Mouse (Mus musculus): ENCODE measurements at regions not wholly inside any gene's neighbourhood (a gene's known extent, or its start where the extent isn't known, plus 50 kb on each side); places are given as distances from the start of the nearest gene placed in this dataset.
A peak's percentile ranks its signal among the peaks of the same experiment; 100 is the strongest.

DNA sequence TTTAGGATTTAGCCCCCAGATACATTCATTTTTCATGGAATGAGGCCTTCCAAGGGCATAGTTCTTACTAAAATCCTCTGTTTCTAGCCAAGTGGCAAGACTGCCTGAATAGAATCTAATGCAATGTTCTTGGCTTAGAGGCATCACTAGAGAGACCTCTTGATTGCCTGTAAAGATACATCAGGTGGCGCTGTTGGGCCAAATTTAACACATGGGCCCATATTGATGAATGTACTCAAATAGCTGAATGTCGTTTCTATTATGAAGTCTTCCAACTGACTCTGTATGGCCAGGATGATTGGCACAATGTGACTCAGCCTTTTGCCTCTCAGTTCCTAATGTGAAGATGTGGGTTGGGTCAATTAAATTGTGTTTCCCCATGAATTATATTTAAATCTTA, 328.0 kb downstream of the Slco6d1 start:
- no peak for TF ChIP-seq NANOG (IDR thresholded peaks at IDR 0.05; ENCODE audit: borderline replicate concordance, low read length)
- TF ChIP-seq CTCF (conservative IDR thresholded peaks at IDR 0.05; ENCODE audit: low read length) = peak; percentile 38
- H3K4me1 ChIP-seq (replicated peaks; ENCODE audit: low read depth, low read length) = no peaks in the 10 kb centered on the region
- H3K36me3 ChIP-seq (ENCODE audit: insufficient read depth, low read length) = no peaks in the 10 kb centered on the region
- no peak overlapping the region for H3K4me3 ChIP-seq (replicated peaks; ENCODE audit: low read length)
- H3K9me3 ChIP-seq (ENCODE audit: low read length) = peaks cover 6% of the 10 kb centered on the region
- no peaks in the 10 kb centered on the region for H3K27me3 ChIP-seq (ENCODE audit: insufficient read depth, low read length)

DNA sequence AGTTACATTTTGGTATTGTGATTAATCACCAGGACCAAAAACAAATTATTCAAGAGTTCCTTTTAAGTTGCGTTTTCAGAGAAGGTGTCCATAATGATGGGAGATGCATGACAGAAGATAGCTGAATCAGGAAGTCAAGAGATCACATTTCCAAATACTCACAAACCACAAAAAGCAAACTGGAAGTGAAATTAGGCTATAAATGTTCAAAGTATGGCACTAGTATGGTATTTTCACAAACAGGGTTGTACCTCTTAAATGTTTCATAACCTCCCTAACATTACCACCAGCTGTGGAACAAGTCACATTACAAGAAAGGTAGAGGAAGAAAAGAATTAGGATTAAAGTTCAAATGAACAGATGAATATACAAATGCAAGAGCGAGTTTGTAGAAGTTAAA, 367.6 kb downstream of the Slco6d1 start:
- Histone ChIP-seq H3K36me3 (ENCODE audit: insufficient read depth, low read length) (no peaks in the 10 kb centered on the region), H3K4me3 (replicated peaks; ENCODE audit: low read length) (no peak overlapping the region), H3K4me1 (replicated peaks; ENCODE audit: low read depth, low read length) (no peaks in the 10 kb centered on the region), H3K9me3 (ENCODE audit: low read length) (no peaks in the 10 kb centered on the region), H3K27me3 (ENCODE audit: insufficient read depth, low read length) (no peaks in the 10 kb centered on the region)
- no peak for TF ChIP-seq POU5F1 (IDR thresholded peaks at IDR 0.05; ENCODE audit: borderline replicate concordance, low read length)
- TF ChIP-seq NANOG (IDR thresholded peaks at IDR 0.05; ENCODE audit: borderline replicate concordance, low read length) = no peak
- no peak for TF ChIP-seq CTCF (conservative IDR thresholded peaks at IDR 0.05; ENCODE audit: low read length)

DNA sequence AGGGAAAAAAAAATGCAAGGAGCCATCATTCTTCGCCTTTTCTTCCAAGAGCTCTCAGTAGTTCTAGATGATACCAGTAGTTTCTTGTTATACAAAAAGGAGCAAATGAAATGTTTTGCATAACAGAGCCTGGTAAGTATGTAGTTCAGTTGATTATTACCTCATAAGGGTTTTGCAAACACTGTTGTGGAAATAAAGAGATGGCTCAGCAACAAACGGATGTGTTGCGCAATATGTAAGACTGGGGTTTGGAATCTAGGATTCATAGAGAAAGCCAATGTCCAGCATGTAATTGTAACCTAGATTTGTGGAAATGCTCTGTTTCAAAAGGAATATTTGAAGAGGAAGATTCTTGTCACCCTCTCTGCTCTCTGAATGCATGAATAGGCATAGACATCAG, 372.4 kb downstream of the Slco6d1 start:
- Histone ChIP-seq H3K27me3 (ENCODE audit: insufficient read depth, low read length) (no peaks in the 10 kb centered on the region), H3K9me3 (ENCODE audit: low read length) (no peaks in the 10 kb centered on the region), H3K36me3 (ENCODE audit: insufficient read depth, low read length) (no peaks in the 10 kb centered on the region), H3K4me3 (replicated peaks; ENCODE audit: low read length) (no peak overlapping the region), H3K4me1 (replicated peaks; ENCODE audit: low read depth, low read length) (no peaks in the 10 kb centered on the region)
- TF ChIP-seq NANOG (IDR thresholded peaks at IDR 0.05; ENCODE audit: borderline replicate concordance, low read length) = no peak
- no peak for TF ChIP-seq CTCF (conservative IDR thresholded peaks at IDR 0.05; ENCODE audit: low read length)
- no peak for TF ChIP-seq POU5F1 (IDR thresholded peaks at IDR 0.05; ENCODE audit: borderline replicate concordance, low read length)

DNA sequence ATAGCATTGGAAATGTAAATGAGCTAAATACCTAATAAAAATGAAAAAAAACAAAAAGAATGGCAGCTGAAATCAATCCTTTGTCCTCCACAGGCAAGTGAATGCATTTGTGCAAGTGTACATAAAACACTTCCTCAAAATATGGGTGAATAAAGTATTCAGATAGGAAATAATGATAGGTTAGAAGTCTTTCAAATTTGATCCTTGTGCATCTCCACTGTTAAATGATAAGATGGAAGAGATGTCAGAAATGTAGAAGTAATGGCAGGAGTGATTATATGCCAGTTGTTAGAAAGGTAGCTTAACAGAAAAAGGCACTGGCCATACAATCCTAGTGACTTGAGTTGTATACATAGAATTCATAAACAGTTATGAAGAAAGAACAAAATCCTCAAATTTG, 391.6 kb downstream of the Slco6d1 start:
- H3K9me3 ChIP-seq (ENCODE audit: low read length) = no peaks in the 10 kb centered on the region
- TF ChIP-seq CTCF (conservative IDR thresholded peaks at IDR 0.05; ENCODE audit: low read length) (no peak), NANOG (IDR thresholded peaks at IDR 0.05; ENCODE audit: borderline replicate concordance, low read length) (no peak), POU5F1 (IDR thresholded peaks at IDR 0.05; ENCODE audit: borderline replicate concordance, low read length) (no peak)

DNA sequence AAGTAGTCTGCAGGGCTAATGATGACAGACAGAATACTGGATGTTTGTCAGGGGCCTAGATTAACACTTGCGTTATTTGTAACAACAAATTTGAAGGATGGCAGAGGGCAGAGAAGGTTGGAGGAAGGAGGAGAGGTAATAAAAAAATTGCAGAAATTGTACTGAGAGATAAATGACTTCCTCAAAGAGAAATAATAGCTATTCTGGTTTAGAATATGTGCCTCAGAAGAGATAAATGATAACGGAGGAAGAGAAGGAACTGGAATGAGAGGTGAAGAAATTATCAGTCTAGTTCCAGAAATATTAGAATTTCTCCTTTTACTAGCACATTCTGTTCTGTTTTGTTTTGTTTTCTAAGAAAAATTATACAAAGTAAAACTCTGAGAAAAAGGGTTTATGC, 393.1 kb downstream of the Slco6d1 start:
- Histone ChIP-seq H3K4me1 (replicated peaks; ENCODE audit: low read depth, low read length) (no peaks in the 10 kb centered on the region), H3K27me3 (ENCODE audit: insufficient read depth, low read length) (no peaks in the 10 kb centered on the region), H3K36me3 (ENCODE audit: insufficient read depth, low read length) (no peaks in the 10 kb centered on the region), H3K9me3 (ENCODE audit: low read length) (no peaks in the 10 kb centered on the region), H3K4me3 (replicated peaks; ENCODE audit: low read length) (no peak overlapping the region)
- TF ChIP-seq CTCF (conservative IDR thresholded peaks at IDR 0.05; ENCODE audit: low read length) (no peak), POU5F1 (IDR thresholded peaks at IDR 0.05; ENCODE audit: borderline replicate concordance, low read length) (no peak), NANOG (IDR thresholded peaks at IDR 0.05; ENCODE audit: borderline replicate concordance, low read length) (no peak)

More for the DNA sequence above, 391.6 kb downstream of the Slco6d1 start:
- Histone ChIP-seq H3K27me3 (ENCODE audit: insufficient read depth, low read length) (no peaks in the 10 kb centered on the region), H3K4me1 (replicated peaks; ENCODE audit: low read depth, low read length) (no peaks in the 10 kb centered on the region), H3K4me3 (replicated peaks; ENCODE audit: low read length) (no peak overlapping the region), H3K36me3 (ENCODE audit: insufficient read depth, low read length) (no peaks in the 10 kb centered on the region)

DNA sequence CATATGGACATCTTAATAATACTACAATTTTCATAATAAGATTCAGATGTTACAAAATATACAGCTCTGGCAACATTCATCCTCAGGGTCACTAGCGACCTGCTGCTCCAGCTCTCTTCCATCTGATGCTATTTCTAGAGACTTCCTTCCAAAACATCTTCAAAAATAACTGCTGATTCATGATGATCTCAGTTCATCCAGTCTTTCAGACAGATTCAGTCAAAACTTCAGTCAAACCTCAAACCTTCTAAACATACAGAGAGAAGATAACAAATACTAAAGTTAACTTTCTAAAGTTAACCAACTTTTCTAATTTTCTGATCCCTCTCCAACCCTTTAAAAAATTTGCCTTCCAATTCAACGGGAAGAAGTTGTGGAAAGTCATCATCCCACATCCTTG, 397.2 kb downstream of the Slco6d1 start:
- TF ChIP-seq NANOG (IDR thresholded peaks at IDR 0.05; ENCODE audit: borderline replicate concordance, low read length) (no peak), POU5F1 (IDR thresholded peaks at IDR 0.05; ENCODE audit: borderline replicate concordance, low read length) (no peak), CTCF (conservative IDR thresholded peaks at IDR 0.05; ENCODE audit: low read length) (no peak)
- no peaks in the 10 kb centered on the region for H3K4me1 ChIP-seq (replicated peaks; ENCODE audit: low read depth, low read length)
- H3K36me3 ChIP-seq (ENCODE audit: insufficient read depth, low read length) = no peaks in the 10 kb centered on the region
- no peaks in the 10 kb centered on the region for H3K27me3 ChIP-seq (ENCODE audit: insufficient read depth, low read length)
- H3K9me3 ChIP-seq (ENCODE audit: low read length) = no peaks in the 10 kb centered on the region
- H3K4me3 ChIP-seq (replicated peaks; ENCODE audit: low read length) = no peak overlapping the region

DNA sequence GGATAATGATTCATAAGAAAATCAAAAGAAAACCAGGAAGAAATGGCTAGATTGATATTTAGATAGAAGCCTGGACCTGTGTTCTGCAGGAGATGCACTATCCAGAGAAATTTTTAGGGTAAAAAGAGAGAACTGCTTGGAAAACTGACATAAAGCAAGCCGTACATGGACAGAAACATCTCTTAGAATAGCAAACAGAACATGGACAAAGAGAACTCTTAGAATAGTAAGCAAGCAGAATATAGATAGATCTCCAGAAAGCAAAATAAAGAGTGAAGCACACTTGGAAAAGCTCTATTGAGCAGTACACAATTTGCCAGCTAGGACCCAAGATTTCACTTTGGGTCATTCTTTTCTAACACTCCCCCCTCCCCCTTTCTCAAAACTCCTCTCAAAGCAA, 439.3 kb downstream of the Slco6d1 start:
- H3K36me3 ChIP-seq (ENCODE audit: insufficient read depth, low read length) = no peaks in the 10 kb centered on the region
- H3K9me3 ChIP-seq (ENCODE audit: low read length) = peaks cover 19% of the 10 kb centered on the region

DNA sequence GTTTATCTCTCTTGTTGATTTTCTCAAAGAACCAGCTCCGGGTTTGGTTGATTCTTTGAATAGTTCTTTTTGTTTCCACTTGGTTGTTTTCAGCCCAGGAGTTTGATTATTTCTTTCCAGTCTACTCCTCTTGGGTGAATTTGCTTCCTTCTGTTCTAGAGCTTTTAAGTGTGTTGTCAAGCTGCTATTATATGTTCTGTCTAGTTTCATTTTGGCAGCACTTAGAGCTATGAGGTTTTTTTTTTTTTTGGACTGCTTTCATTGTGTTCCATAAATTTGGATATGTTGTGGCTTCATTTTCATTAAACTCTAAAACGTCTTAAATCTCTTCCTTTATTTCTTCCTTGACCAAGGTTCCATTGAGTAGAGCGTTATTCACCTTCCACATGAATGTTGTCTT, 485.3 kb downstream of the Slco6d1 start:
- TF ChIP-seq POU5F1 (IDR thresholded peaks at IDR 0.05; ENCODE audit: borderline replicate concordance, low read length) (no peak), CTCF (conservative IDR thresholded peaks at IDR 0.05; ENCODE audit: low read length) (no peak), NANOG (IDR thresholded peaks at IDR 0.05; ENCODE audit: borderline replicate concordance, low read length) (no peak)
- Histone ChIP-seq H3K36me3 (ENCODE audit: insufficient read depth, low read length) (no peaks in the 10 kb centered on the region), H3K9me3 (ENCODE audit: low read length) (no peaks in the 10 kb centered on the region), H3K4me1 (replicated peaks; ENCODE audit: low read depth, low read length) (no peaks in the 10 kb centered on the region), H3K27me3 (ENCODE audit: insufficient read depth, low read length) (no peaks in the 10 kb centered on the region), H3K4me3 (replicated peaks; ENCODE audit: low read length) (no peak overlapping the region)

More for the DNA sequence above, 439.3 kb downstream of the Slco6d1 start:
- Histone ChIP-seq H3K4me3 (replicated peaks; ENCODE audit: low read length) (no peak overlapping the region), H3K4me1 (replicated peaks; ENCODE audit: low read depth, low read length) (no peaks in the 10 kb centered on the region), H3K27me3 (ENCODE audit: insufficient read depth, low read length) (no peaks in the 10 kb centered on the region)
- TF ChIP-seq NANOG (IDR thresholded peaks at IDR 0.05; ENCODE audit: borderline replicate concordance, low read length) (no peak), POU5F1 (IDR thresholded peaks at IDR 0.05; ENCODE audit: borderline replicate concordance, low read length) (no peak), CTCF (conservative IDR thresholded peaks at IDR 0.05; ENCODE audit: low read length) (no peak)

DNA sequence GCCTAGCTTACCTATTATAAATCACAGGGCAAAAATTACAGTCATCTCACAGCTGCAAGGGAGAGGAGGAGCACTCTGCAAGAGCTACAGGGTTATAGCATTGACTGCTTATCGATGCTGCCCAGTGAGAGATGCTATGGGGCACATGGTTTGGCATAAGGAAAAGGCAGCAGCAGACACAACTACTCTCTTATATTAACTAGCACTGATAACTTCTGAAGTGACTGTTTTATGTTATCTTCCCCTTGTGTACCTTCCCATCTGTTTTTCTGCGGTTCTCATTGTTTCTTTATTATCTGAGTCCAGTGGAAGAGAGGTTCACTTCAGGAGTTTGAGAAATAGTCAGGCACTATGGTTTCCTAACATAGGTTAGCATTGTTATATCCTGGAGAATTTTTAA, 502.1 kb downstream of the Slco6d1 start:
- Histone ChIP-seq H3K4me1 (replicated peaks; ENCODE audit: low read depth, low read length) (no peaks in the 10 kb centered on the region), H3K9me3 (ENCODE audit: low read length) (no peaks in the 10 kb centered on the region), H3K27me3 (ENCODE audit: insufficient read depth, low read length) (no peaks in the 10 kb centered on the region), H3K4me3 (replicated peaks; ENCODE audit: low read length) (no peak overlapping the region), H3K36me3 (ENCODE audit: insufficient read depth, low read length) (no peaks in the 10 kb centered on the region)
- TF ChIP-seq POU5F1 (IDR thresholded peaks at IDR 0.05; ENCODE audit: borderline replicate concordance, low read length) (no peak), CTCF (conservative IDR thresholded peaks at IDR 0.05; ENCODE audit: low read length) (no peak), NANOG (IDR thresholded peaks at IDR 0.05; ENCODE audit: borderline replicate concordance, low read length) (no peak)

Measured in E14TG2a.4 (cell line).